Mouse (Mus musculus): ENCODE measurements around the gene Adamts8.

GRCm38 (mm10) chr9:30968130-30968529 lies 25.8 kb downstream of the Adamts8 start:
- no peak for TF ChIP-seq CTCF (conservative IDR thresholded peaks at IDR 0.05 in 1 of 2, IDR thresholded peaks at IDR 0.05 in 1 of 2; ENCODE audit: low read depth in 2 of 2, low read length in 2 of 2)
- TF ChIP-seq MYC (IDR thresholded peaks at IDR 0.05; ENCODE audit: low read depth, low read length): no peak
- no peak for TF ChIP-seq POLR2A (IDR thresholded peaks at IDR 0.05; ENCODE audit: low read depth, low read length)
- TF ChIP-seq USF2 (conservative IDR thresholded peaks at IDR 0.05; ENCODE audit: low read depth, low read length): no peak
- TF ChIP-seq ZNF384 (IDR thresholded peaks at IDR 0.05; ENCODE audit: low read depth, low read length): no peak
- TF ChIP-seq USF1 (IDR thresholded peaks at IDR 0.05; ENCODE audit: low read depth, low read length): no peak
